Mouse (Mus musculus) ES-Bruce4 (cell line): ENCODE results near the gene Chat.

Source experiments
- CTCF ChIP-seq: IDR thresholded peaks from one replicate; pipeline ENCODE4 v1.8.1; 2011; ENCODE audit warnings: low read depth, low read length
- POLR2A ChIP-seq: IDR thresholded peaks from one replicate; pipeline ENCODE4 v1.8.1; 2011; ENCODE audit warnings: low read length; ENCODE audit not compliant: insufficient read depth

- TF ChIP-seq CTCF: no peak
- no peak for TF ChIP-seq POLR2A
Observed at GRCm38 (mm10) chr14:32369756-32370155, 96.0 kb downstream of the Chat start.
